Mouse (Mus musculus): ENCODE data around the gene Prkce.

Gene Prkce

GRCm38 (mm10) chr17:86234587-86235150 is 67.1 kb downstream of the Prkce start:
- POLR2A ChIA-PET = no interaction called here
- CTCF ChIA-PET = no interaction called here

GRCm38 (mm10) chr17:86236026-86236712 is 68.6 kb downstream of the Prkce start:
- ChIA-PET CTCF (interaction anchor here in 2 of 4 experiments (0.6 to 1.4 kb wide), 2 partner anchors 20 kb away, joined by 5 read pairs; no protein-coding TSS in a partner anchor), POLR2A (no interaction called here)

GRCm38 (mm10) chr17:86236861-86237763 is 69.5 kb downstream of the Prkce start:
- CTCF ChIA-PET = interaction anchor here in 1 of 4 experiments (1.4 kb wide), 1 partner anchor 21 kb away, joined by 5 read pairs; no protein-coding TSS in a partner anchor

GRCm38 (mm10) chr17:86242291-86242690 is 74.7 kb downstream of the Prkce start:
- ChIA-PET POLR2A (no interaction called here), CTCF (interaction anchor here in 1 of 4 experiments (0.6 kb wide), 1 partner anchor 27 kb away, joined by 13 read pairs; no protein-coding TSS in a partner anchor)

More at GRCm38 (mm10) chr17:86236861-86237763, 69.5 kb downstream of the Prkce start:
- POLR2A ChIA-PET = no interaction called here

GRCm38 (mm10) chr17:86243109-86243527 is 75.5 kb downstream of the Prkce start:
- ChIA-PET CTCF (interaction anchor here in 1 of 4 experiments (1.4 kb wide), 1 partner anchor 82 kb away, joined by 5 read pairs; no protein-coding TSS in a partner anchor), POLR2A (interaction anchor here in 1 of 4 experiments (1.2 kb wide), 1 partner anchor 19 kb away, joined by 4 read pairs; no protein-coding TSS in a partner anchor)

- CTCF ChIA-PET = interaction anchor here in 1 of 4 experiments (1.2 kb wide), 1 partner anchor 11 kb away, joined by 3 read pairs; no protein-coding TSS in a partner anchor
- POLR2A ChIA-PET = interaction anchor here in 1 of 4 experiments (1.2 kb wide), 1 partner anchor 18 kb away, joined by 4 read pairs; no protein-coding TSS in a partner anchor
Observed at GRCm38 (mm10) chr17:86244397-86244796, 76.8 kb downstream of the Prkce start.

GRCm38 (mm10) chr17:86248832-86249231 is 81.2 kb downstream of the Prkce start:
- CTCF ChIA-PET = interaction anchor here in 2 of 4 experiments (0.6 to 0.7 kb wide), 2 partner anchors 45 to 1448 kb away, joined by 3 read pairs; no protein-coding TSS in a partner anchor
- POLR2A ChIA-PET = no interaction called here

GRCm38 (mm10) chr17:86249499-86250405 is 82.2 kb downstream of the Prkce start:
- POLR2A ChIA-PET = no interaction called here

GRCm38 (mm10) chr17:86250406-86250905 is 82.9 kb downstream of the Prkce start:
- POLR2A ChIA-PET = interaction anchor here in 1 of 4 experiments (0.5 kb wide), 1 partner anchor 141 kb away, joined by 4 read pairs; no protein-coding TSS in a partner anchor
- CTCF ChIA-PET = no interaction called here

More at GRCm38 (mm10) chr17:86249499-86250405, 82.2 kb downstream of the Prkce start:
- CTCF ChIA-PET = interaction anchor here in 2 of 4 experiments (0.6 to 0.7 kb wide), 3 partner anchors 44 to 1447 kb away, joined by 3 to 4 read pairs (median 3); no protein-coding TSS in a partner anchor

- ChIA-PET CTCF (no interaction called here), POLR2A (no interaction called here)
Observed at GRCm38 (mm10) chr17:86253884-86254283, 86.3 kb downstream of the Prkce start.

GRCm38 (mm10) chr17:86254285-86254684 is 86.7 kb downstream of the Prkce start:
- ChIA-PET POLR2A (no interaction called here), CTCF (no interaction called here)

GRCm38 (mm10) chr17:86254978-86255377 is 87.4 kb downstream of the Prkce start:
- POLR2A ChIA-PET = interaction anchor here in 1 of 4 experiments (0.9 kb wide), 1 partner anchor 9 kb away, joined by 3 read pairs; no protein-coding TSS in a partner anchor
- CTCF ChIA-PET = interaction anchor here in 1 of 4 experiments (0.9 to 1.7 kb wide), 2 partner anchors 11 to 217 kb away, joined by 3 read pairs; no protein-coding TSS in a partner anchor

GRCm38 (mm10) chr17:86256730-86257131 is 89.1 kb downstream of the Prkce start:
- CTCF ChIA-PET = interaction anchor here in 2 of 4 experiments (0.6 to 1.7 kb wide), 2 partner anchors 95 to 215 kb away, joined by 3 read pairs; no protein-coding TSS in a partner anchor
- POLR2A ChIA-PET = no interaction called here

- ChIA-PET CTCF (no interaction called here), POLR2A (interaction anchor here in 1 of 4 experiments (1.4 kb wide), 1 partner anchor 17 kb away, joined by 4 read pairs; no protein-coding TSS in a partner anchor)
Observed at GRCm38 (mm10) chr17:86261067-86261466, 93.5 kb downstream of the Prkce start.

- ChIA-PET POLR2A (interaction anchor here in 1 of 4 experiments (0.8 kb wide), 1 partner anchor 9 kb away, joined by 3 read pairs; no protein-coding TSS in a partner anchor), CTCF (interaction anchor here in 2 of 4 experiments (0.7 kb wide), 2 partner anchors 48 to 101 kb away, joined by 3 to 4 read pairs; no protein-coding TSS in a partner anchor)
Observed at GRCm38 (mm10) chr17:86263985-86264649, 96.5 kb downstream of the Prkce start.

- POLR2A ChIA-PET = no interaction called here
- CTCF ChIA-PET = no interaction called here
Observed at GRCm38 (mm10) chr17:86266051-86266450, 98.5 kb downstream of the Prkce start.

All from embryonic stem cell, embryonic (primary cell).